Mouse (Mus musculus): ENCODE measurements at regions not wholly inside any gene's neighbourhood (a gene's known extent, or its start where the extent isn't known, plus 50 kb on each side); places are given as distances from the start of the nearest gene placed in this dataset.

- no peak overlapping the region for H3K4me2 ChIP-seq
- no peak overlapping the region for H3K27ac ChIP-seq
Observed at GRCm38 (mm10) chr1:185847161-185847560, 269.9 kb downstream of the Lyplal1 start.

GRCm38 (mm10) chr1:185850590-185850989 is 266.5 kb downstream of the Lyplal1 start:
- Histone ChIP-seq H3K9me3 (no peaks in the 10 kb centered on the region), H3K27me3 (no peaks in the 10 kb centered on the region), H3K9ac (no peak overlapping the region), H3K4me3 (no peak overlapping the region), H3K36me3 (no peaks in the 10 kb centered on the region), H3K27ac (no peak overlapping the region), H3K4me2 (no peak overlapping the region), H3K4me1 (no peaks in the 10 kb centered on the region)
- ATAC-seq (ENCODE audit: insufficient number of reproducible peaks, insufficient read depth, low FRiP score, low TSS enrichment, low read depth), result no peak

More at GRCm38 (mm10) chr1:185847161-185847560, 269.9 kb downstream of the Lyplal1 start:
- Histone ChIP-seq H3K9me3 (no peaks in the 10 kb centered on the region), H3K36me3 (no peaks in the 10 kb centered on the region), H3K9ac (no peak overlapping the region), H3K27me3 (no peaks in the 10 kb centered on the region), H3K4me1 (no peaks in the 10 kb centered on the region), H3K4me3 (no peak overlapping the region)
- no peak for ATAC-seq (ENCODE audit: insufficient number of reproducible peaks, insufficient read depth, low FRiP score, low TSS enrichment, low read depth)
- 82% methylated on average over 6 of the region's 6 CpGs for WGBS

GRCm38 (mm10) chr1:185851262-185851893 is 265.7 kb downstream of the Lyplal1 start:
- ATAC-seq (ENCODE audit: insufficient number of reproducible peaks, insufficient read depth, low FRiP score, low TSS enrichment, low read depth), result no peak
- H3K9ac ChIP-seq, result no peak overlapping the region
- H3K36me3 ChIP-seq, result no peaks in the 10 kb centered on the region
- no peaks in the 10 kb centered on the region for H3K4me1 ChIP-seq
- WGBS, result 73% methylated on average over 5 of the region's 5 CpGs
- H3K4me2 ChIP-seq, result no peak overlapping the region
- H3K27me3 ChIP-seq, result no peaks in the 10 kb centered on the region
- no peak overlapping the region for H3K4me3 ChIP-seq
- H3K9me3 ChIP-seq, result no peaks in the 10 kb centered on the region
- H3K27ac ChIP-seq, result no peak overlapping the region; the same call in 1 of the 2 replicates

- Histone ChIP-seq H3K27me3 (no peaks in the 10 kb centered on the region), H3K9me3 (no peaks in the 10 kb centered on the region), H3K36me3 (no peaks in the 10 kb centered on the region), H3K4me3 (no peak overlapping the region), H3K4me2 (no peak overlapping the region), H3K4me1 (peaks cover 17% of the 10 kb centered on the region; the same call in 1 of the 2 replicates), H3K27ac (no peak overlapping the region), H3K9ac (no peak overlapping the region)
- 87% methylated on average over 4 of the region's 4 CpGs for WGBS
- no peak for ATAC-seq (ENCODE audit: insufficient number of reproducible peaks, insufficient read depth, low FRiP score, low TSS enrichment, low read depth)
Observed at GRCm38 (mm10) chr1:185861692-185862091, 255.4 kb downstream of the Lyplal1 start.

- no peak for ATAC-seq (ENCODE audit: insufficient number of reproducible peaks, insufficient read depth, low FRiP score, low TSS enrichment, low read depth)
- no peak overlapping the region for H3K27ac ChIP-seq
- no peak overlapping the region for H3K4me2 ChIP-seq
- no peaks in the 10 kb centered on the region for H3K27me3 ChIP-seq
- H3K4me1 ChIP-seq, result peaks cover 21% of the 10 kb centered on the region; the same call in 1 of the 2 replicates
- WGBS, result 66% methylated on average over 11 of the region's 11 CpGs
- no peaks in the 10 kb centered on the region for H3K9me3 ChIP-seq
- H3K9ac ChIP-seq, result no peak overlapping the region
- no peak overlapping the region for H3K4me3 ChIP-seq
- H3K36me3 ChIP-seq, result no peaks in the 10 kb centered on the region
Observed at GRCm38 (mm10) chr1:185865945-185866344, 251.2 kb downstream of the Lyplal1 start.

GRCm38 (mm10) chr1:185866612-185867011 is 250.5 kb downstream of the Lyplal1 start:
- no peaks in the 10 kb centered on the region for H3K36me3 ChIP-seq
- no peak for ATAC-seq (ENCODE audit: insufficient number of reproducible peaks, insufficient read depth, low FRiP score, low TSS enrichment, low read depth)
- H3K27ac ChIP-seq, result no peak overlapping the region; the same call in 1 of the 2 replicates
- no peak overlapping the region for H3K4me3 ChIP-seq
- no peak overlapping the region for H3K4me2 ChIP-seq
- H3K4me1 ChIP-seq, result peaks cover 21% of the 10 kb centered on the region; the same call in 1 of the 2 replicates
- 90% methylated on average over 6 of the region's 6 CpGs for WGBS
- H3K9me3 ChIP-seq, result no peaks in the 10 kb centered on the region
- no peak overlapping the region for H3K9ac ChIP-seq
- H3K27me3 ChIP-seq, result no peaks in the 10 kb centered on the region

- Histone ChIP-seq H3K4me1 (peaks cover 21% of the 10 kb centered on the region; the same call in 1 of the 2 replicates), H3K27ac (no peak overlapping the region), H3K4me3 (no peak overlapping the region), H3K36me3 (no peaks in the 10 kb centered on the region), H3K9ac (no peak overlapping the region), H3K4me2 (no peak overlapping the region), H3K9me3 (no peaks in the 10 kb centered on the region), H3K27me3 (no peaks in the 10 kb centered on the region)
- 77% methylated on average over 4 of the region's 4 CpGs for WGBS
- no peak for ATAC-seq (ENCODE audit: insufficient number of reproducible peaks, insufficient read depth, low FRiP score, low TSS enrichment, low read depth)
Observed at GRCm38 (mm10) chr1:185867018-185867417, 250.1 kb downstream of the Lyplal1 start.

- no peak overlapping the region for H3K9ac ChIP-seq
- no peak for ATAC-seq (ENCODE audit: insufficient number of reproducible peaks, insufficient read depth, low FRiP score, low TSS enrichment, low read depth)
- 60% methylated on average over 4 of the region's 4 CpGs for WGBS
- H3K9me3 ChIP-seq, result no peaks in the 10 kb centered on the region
- H3K4me2 ChIP-seq, result no peak overlapping the region
- H3K27ac ChIP-seq, result no peak overlapping the region
- H3K4me1 ChIP-seq, result peaks cover 19% of the 10 kb centered on the region; the same call in 1 of the 2 replicates
- H3K27me3 ChIP-seq, result no peaks in the 10 kb centered on the region
- H3K36me3 ChIP-seq, result no peaks in the 10 kb centered on the region
- H3K4me3 ChIP-seq, result no peak overlapping the region
Observed at GRCm38 (mm10) chr1:185868721-185869120, 248.4 kb downstream of the Lyplal1 start.

GRCm38 (mm10) chr1:185887031-185887430 is 230.1 kb downstream of the Lyplal1 start:
- ATAC-seq (ENCODE audit: insufficient number of reproducible peaks, insufficient read depth, low FRiP score, low TSS enrichment, low read depth), result no peak
- no peak overlapping the region for H3K27ac ChIP-seq
- 94% methylated on average over 1 of the region's 1 CpGs for WGBS

GRCm38 (mm10) chr1:185891814-185892213 is 225.3 kb downstream of the Lyplal1 start:
- 83% methylated on average over 4 of the region's 4 CpGs for WGBS
- Histone ChIP-seq H3K27me3 (no peaks in the 10 kb centered on the region), H3K27ac (no peak overlapping the region), H3K36me3 (no peaks in the 10 kb centered on the region), H3K9ac (no peak overlapping the region), H3K9me3 (no peaks in the 10 kb centered on the region), H3K4me3 (no peak overlapping the region), H3K4me2 (no peak overlapping the region), H3K4me1 (no peaks in the 10 kb centered on the region)
- ATAC-seq (ENCODE audit: insufficient number of reproducible peaks, insufficient read depth, low FRiP score, low TSS enrichment, low read depth), result no peak

More at GRCm38 (mm10) chr1:185887031-185887430, 230.1 kb downstream of the Lyplal1 start:
- H3K4me2 ChIP-seq, result no peak overlapping the region
- H3K9ac ChIP-seq, result no peak overlapping the region
- no peaks in the 10 kb centered on the region for H3K27me3 ChIP-seq
- H3K4me1 ChIP-seq, result no peaks in the 10 kb centered on the region
- no peak overlapping the region for H3K4me3 ChIP-seq
- H3K9me3 ChIP-seq, result no peaks in the 10 kb centered on the region
- no peaks in the 10 kb centered on the region for H3K36me3 ChIP-seq

- WGBS, result 61% methylated on average over 4 of the region's 4 CpGs
- peaks cover 5% of the 10 kb centered on the region for H3K4me1 ChIP-seq
- H3K4me2 ChIP-seq, result no peak overlapping the region
- no peak overlapping the region for H3K9ac ChIP-seq
- no peaks in the 10 kb centered on the region for H3K36me3 ChIP-seq
- H3K4me3 ChIP-seq, result no peak overlapping the region
- no peak overlapping the region for H3K27ac ChIP-seq
- no peaks in the 10 kb centered on the region for H3K9me3 ChIP-seq
- no peak for ATAC-seq (ENCODE audit: insufficient number of reproducible peaks, insufficient read depth, low FRiP score, low TSS enrichment, low read depth)
- H3K27me3 ChIP-seq, result no peaks in the 10 kb centered on the region
Observed at GRCm38 (mm10) chr1:185893421-185893820, 223.7 kb downstream of the Lyplal1 start.

- peaks cover 11% of the 10 kb centered on the region; the same call in 1 of the 2 replicates for H3K9me3 ChIP-seq
- 0 out of 2 replicates have a peak, but pooled peaks cover 5% of the 10 kb centered on the region for H3K36me3 ChIP-seq
- no peaks in the 10 kb centered on the region for H3K27me3 ChIP-seq
- H3K4me2 ChIP-seq, result no peak overlapping the region; the same call in 1 of the 2 replicates
- H3K4me1 ChIP-seq, result peaks cover 14% of the 10 kb centered on the region
- H3K9ac ChIP-seq, result no peak overlapping the region
- WGBS, result 18% methylated on average over 9 of the region's 9 CpGs
- peak; percentile 52; the same call in 1 of the 2 replicates for ATAC-seq (ENCODE audit: insufficient number of reproducible peaks, insufficient read depth, low FRiP score, low TSS enrichment, low read depth)
- H3K4me3 ChIP-seq, result no peak overlapping the region
- H3K27ac ChIP-seq, result peak overlapping the region; percentile 84
Observed at GRCm38 (mm10) chr1:185898475-185898874, 218.6 kb downstream of the Lyplal1 start.

All from embryonic facial prominence, embryonic 13.5 days (tissue).